Mouse (Mus musculus) erythroid progenitor cell, adult 5-6 weeks (primary cell): Measurements from ENCODE around the gene Adra2a. TPM values are rescaled to one million over a fixed set of nuclear protein-coding genes. Genes with fewer than 3 reads are reported as not detected.

Source experiments
- ATAC-seq: replicated peaks from 2 replicates; pipeline ENCODE4 v1.8.0; 2016; ENCODE audit warnings: moderate number of reproducible peaks, mild to moderate bottlenecking, moderate TSS enrichment, inconsistent platforms; ENCODE audit not compliant: poor library complexity, low FRiP score, severe bottlenecking
- total RNA-seq, 2 experiments: library from RNA; stranded (forward) in 1 of 2; stranded (reverse) in 1 of 2; fragments of 150-400 nt in 1 of 2; fragments of 186-747, 209-891 nt in 1 of 2; gene quantifications; 2 replicates each; pipeline versions ENCODE4 v1.2.3 to v1.2.4; 2015 to 2017; ENCODE audit warnings: low replicate concordance in 2 of 2

The Adra2a gene
- total RNA-seq (2015; ENCODE audit: low replicate concordance) (not detected in 2 replicates), total RNA-seq (2017; ENCODE audit: low replicate concordance) (not detected in 2 replicates)

DNA sequence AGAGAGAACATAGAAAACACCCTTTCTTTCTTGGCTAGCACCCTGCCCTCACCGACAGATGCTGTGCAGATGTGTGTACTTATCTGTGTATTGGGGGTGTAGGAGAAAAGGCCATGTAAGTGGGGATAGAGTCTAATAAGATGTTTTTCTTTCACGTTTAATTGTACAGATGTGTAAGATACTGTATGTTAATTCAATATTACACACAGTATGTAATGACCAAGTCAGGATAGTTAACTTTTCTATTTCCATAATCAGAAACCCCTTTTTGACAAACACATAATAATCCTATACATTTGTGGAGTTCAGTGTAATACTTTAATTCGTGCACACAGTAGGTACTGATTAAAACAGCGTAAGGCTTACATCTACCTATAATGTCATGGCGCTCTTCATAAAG is at the start of gene Adra2a:
Gene Adra2a, plus strand, starts transcription at position 301 of the 400 bp plus-strand sequence.
- no peak for ATAC-seq

DNA sequence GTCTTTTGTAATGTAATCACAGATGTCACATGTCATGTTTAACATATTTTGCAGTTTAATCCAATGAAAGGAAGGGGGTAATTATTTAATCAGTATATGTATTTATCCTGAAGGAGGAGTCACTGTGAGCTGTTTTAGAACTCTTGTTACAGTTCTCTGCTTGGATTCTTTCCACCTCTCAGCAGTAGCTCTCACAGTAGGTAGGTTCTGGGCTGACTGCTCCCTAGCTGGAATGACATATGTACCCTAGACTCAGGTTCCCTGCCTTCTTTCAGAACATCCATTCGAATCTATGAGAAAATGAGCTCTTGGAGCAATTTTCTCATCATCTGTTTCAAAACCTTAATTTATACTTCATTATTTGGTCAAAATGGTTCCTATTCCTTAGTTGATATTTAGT is 49.7 kb upstream of the Adra2a start:
- ATAC-seq: no peak

GRCm38 (mm10) chr19:54010973-54011372 is 33.0 kb upstream of the Adra2a start:
- ATAC-seq: no peak

GRCm38 (mm10) chr19:54014999-54015398 is 29.0 kb upstream of the Adra2a start:
- ATAC-seq: no peak

DNA sequence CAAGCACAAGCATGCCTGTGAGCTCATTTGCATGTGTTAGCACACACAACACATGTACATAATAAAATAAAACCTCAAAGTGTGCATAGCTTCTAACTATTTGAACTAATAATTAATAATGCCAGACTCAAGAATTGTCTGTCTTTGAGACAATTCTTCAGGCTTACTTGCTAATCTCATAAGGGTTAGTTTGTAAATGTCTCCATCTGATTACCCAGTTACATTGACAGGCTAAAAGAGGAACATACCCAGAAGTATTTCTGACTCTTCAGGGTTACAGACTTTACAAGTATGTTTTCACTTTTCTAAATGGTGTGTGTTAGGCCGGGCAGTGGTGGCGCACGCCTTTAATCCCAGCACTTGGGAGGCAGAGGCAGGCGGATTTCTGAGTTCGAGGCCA is 28.4 kb upstream of the Adra2a start:
- no peak for ATAC-seq

DNA sequence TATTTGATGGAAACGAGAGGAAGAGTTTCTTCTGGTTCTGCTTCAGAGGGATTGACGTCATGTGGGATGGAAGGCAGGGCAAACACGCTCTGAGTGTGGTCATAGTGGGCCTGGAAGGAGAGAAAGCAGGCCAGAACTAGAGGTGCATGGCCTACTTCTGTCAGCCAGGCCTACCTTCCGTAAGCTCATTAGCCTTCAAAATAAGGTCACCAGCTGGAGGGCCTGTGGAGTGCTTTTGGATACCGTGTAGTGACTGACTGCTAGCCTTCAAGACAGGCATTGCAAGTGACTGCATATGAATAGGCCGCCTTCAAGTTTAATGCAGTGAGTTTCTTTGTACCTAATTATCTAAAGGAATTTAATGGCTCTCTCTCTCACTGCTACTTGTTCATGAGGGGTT is 8.9 kb upstream of the Adra2a start:
- ATAC-seq: no peak

DNA sequence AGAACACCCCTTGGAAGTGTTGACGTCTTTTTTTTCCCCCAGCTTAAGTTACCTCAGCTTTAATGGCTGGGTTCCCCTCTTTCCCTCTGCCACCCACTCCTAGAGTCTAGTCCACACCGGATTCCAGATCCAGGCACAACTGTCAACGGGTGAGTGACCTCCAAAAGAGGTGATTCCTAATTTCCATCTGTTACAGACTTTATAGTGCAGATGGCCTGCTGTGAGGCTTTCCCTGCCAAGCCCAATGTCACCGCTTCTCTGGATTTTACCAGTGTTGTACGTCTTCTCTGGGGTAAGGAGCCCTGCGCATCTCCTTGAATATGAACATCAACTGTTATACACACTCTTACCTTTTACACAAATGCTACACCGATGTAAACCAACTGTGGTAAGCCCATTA is 4.5 kb upstream of the Adra2a start:
- ATAC-seq: no peak

DNA sequence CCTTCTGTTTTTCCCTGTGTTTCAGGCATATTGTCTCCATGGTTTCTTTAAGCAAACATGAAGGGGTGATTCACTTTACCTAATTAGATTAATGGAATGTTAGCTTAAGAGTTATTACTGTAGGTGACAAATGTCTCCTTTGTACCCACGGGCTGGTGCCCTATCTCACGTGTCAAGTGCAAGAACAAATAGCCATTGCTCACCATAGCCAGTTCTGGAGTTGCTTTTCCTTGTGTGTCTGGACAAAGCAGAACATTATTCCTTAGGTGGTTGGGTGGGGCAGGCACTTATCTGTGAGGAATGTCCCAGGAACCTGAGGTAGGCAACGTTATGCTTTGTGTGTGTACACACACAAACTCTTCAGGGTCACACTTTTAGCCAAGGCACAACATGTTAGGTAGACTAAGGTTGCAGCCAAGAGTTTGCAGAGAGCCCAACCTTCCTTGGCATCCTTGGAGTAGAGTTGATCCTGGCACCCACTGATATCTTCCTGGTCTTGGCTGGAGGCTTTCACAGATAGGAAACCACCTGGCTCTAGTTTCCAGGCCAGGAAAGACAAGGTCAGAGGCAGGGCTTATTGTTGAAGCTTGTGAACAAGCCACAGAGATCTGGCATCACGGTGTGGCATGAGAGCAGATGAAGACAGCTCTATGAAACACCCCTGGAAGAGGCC is 3.5 kb upstream of the Adra2a start:
- no peak for ATAC-seq

DNA sequence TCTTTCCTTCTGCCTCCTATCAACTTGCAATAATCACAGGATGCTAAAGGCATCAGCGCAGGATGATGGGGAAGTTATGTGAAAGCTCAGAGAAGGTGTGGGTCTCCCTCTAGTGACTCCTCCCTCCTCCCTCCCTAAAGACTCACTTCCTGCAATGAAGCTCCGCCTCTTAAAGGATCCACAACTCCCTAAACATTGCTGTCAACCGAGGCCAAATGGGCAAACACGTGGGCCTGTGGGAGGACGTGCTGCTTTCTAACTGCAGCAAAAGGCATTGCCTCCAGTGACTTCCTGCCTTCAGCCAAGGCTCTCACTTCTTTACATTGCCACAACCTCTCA is 3.0 kb upstream of the Adra2a start:
- ATAC-seq: no peak

- no peak for ATAC-seq
Measured at GRCm38 (mm10) chr19:54044507-54045371, 788 bp downstream of the Adra2a start.

- no peak for ATAC-seq
Measured at GRCm38 (mm10) chr19:54045412-54045811, 1.5 kb downstream of the Adra2a start.

- ATAC-seq: no peak
Measured at GRCm38 (mm10) chr19:54045931-54046683, 2.2 kb downstream of the Adra2a start.

DNA sequence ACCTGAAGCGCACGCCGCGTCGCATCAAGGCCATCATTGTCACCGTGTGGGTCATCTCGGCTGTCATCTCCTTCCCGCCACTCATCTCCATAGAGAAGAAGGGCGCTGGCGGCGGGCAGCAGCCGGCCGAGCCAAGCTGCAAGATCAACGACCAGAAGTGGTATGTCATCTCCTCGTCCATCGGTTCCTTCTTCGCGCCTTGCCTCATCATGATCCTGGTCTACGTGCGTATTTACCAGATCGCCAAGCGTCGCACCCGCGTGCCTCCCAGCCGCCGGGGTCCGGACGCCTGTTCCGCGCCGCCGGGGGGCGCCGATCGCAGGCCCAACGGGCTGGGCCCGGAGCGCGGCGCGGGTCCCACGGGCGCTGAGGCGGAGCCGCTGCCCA is 2.7 kb downstream of the Adra2a start:
- no peak for ATAC-seq

DNA sequence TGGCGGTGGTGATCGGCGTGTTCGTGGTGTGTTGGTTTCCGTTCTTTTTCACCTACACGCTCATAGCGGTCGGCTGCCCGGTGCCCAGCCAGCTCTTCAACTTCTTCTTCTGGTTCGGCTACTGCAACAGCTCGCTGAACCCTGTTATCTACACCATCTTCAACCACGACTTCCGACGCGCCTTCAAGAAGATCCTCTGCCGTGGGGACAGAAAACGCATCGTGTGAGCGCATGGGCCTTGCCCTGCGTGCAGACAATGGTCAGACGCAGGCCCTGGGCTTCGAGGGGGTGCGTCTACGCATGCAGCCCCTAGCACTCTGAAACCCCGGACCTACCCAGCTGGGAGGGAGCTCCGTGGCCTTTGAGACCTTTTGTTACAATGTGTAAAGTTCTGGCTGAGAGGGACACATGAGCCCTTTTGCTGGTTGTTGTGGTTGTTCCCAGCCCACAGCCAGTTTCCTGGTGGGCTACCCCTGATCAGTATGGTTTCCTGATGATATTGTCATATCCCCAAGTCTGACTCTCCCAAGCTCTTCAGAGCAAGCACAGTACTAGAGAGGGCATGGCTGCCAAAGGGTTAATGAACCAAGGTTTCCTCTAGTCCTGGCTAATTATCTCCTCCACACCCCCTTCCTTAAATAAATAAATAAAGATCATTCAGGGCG is 3.6 kb downstream of the Adra2a start:
- ATAC-seq: no peak

- no peak for ATAC-seq
Measured at GRCm38 (mm10) chr19:54048161-54048885, 4.4 kb downstream of the Adra2a start.

GRCm38 (mm10) chr19:54051651-54052050 is 7.7 kb downstream of the Adra2a start:
- ATAC-seq: no peak

DNA sequence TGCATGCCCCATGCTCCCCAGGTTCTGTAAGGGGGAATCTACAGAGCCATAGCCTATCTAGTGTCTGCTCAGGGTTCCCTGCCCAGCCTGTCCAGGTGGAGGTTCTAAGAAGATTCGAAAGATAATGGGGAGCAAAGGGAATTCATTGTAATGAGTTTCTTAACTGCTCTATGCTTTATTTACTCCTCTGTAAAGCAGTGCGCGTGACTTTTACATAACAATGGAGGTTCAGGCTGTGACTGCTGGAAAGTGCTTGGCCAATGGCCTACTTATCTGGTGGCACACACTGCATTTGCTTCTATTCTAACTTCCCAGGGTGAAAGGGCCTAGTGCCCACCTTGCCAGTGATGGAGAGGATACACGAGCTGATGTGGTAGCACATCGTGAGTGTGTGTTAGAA is 11.9 kb downstream of the Adra2a start:
- ATAC-seq: no peak

- ATAC-seq: no peak
Measured at GRCm38 (mm10) chr19:54068447-54068846, 24.5 kb downstream of the Adra2a start.

GRCm38 (mm10) chr19:54070521-54070920 is 26.6 kb downstream of the Adra2a start:
- no peak for ATAC-seq
